In genomic region chr12:79600149-79600769, GRCm38 (mm10) we compare ENCODE assay signal across 8 mouse cellular contexts.
A peak's percentile ranks its signal among the peaks of the same experiment; 100 is the strongest.
DNase-seq lines count a peak whose midpoint lies in the region; ATAC-seq and TF ChIP-seq lines count a peak whose summit lies in the region.

No protein-coding gene starts in this region.

- peaks cover 31% of the 10 kb centered on the region for H3K4me1 ChIP-seq in intestine, embryonic 14.5 days (replicated peaks; ENCODE audit: control insufficient read depth, insufficient read depth, low read length)
- H3K4me1 ChIP-seq in intestine, postnatal 0 days (replicated peaks; ENCODE audit: control insufficient read depth, insufficient read depth, low read length), result peaks cover 18% of the 10 kb centered on the region
- peaks cover 12% of the 10 kb centered on the region; the same call in 1 of the 2 replicates for H3K4me1 ChIP-seq in intestine, embryonic 15.5 days (replicated peaks)
- H3K4me1 ChIP-seq in lung, embryonic 16.5 days (replicated peaks; ENCODE audit: control insufficient read depth, insufficient read depth, low read length), result peaks cover 25% of the 10 kb centered on the region

- no peak for DNase-seq in intestine, embryonic 14.5 days (ENCODE audit: low spot score)
- peak; percentile 95 for DNase-seq in Muller cell, postnatal 12 days (ENCODE audit: inconsistent ontology term)
- peak; percentile 79 for DNase-seq in gastrocnemius, adult 2 months
- DNase-seq in urinary bladder, postnatal 4 days (ENCODE audit: low spot score in 2 of 2), result peak; percentile 59 to 64
- no peak for DNase-seq in thymus, postnatal 14 days

- intact Hi-C loops in gastrocnemius, adult 2 months (cut with DNase I), result loop anchor here (5.0 kb wide), 1 partner anchor 63 kb away; no protein-coding TSS in a partner anchor

- 30% methylated on average over 11 of the region's 11 CpGs for WGBS in intestine, embryonic 14.5 days
- WGBS in intestine, postnatal 0 days, result 50% methylated on average over 11 of the region's 11 CpGs
- 46% methylated on average over 11 of the region's 11 CpGs for WGBS in intestine, embryonic 15.5 days
- WGBS in lung, embryonic 16.5 days, result 38% methylated on average over 11 of the region's 11 CpGs

- peak overlapping the region; percentile 65 for H3K27ac ChIP-seq in intestine, embryonic 14.5 days (ENCODE audit: low read depth)
- H3K27ac ChIP-seq in intestine, postnatal 0 days (ENCODE audit: low read depth, low read length), result no peak overlapping the region
- H3K27ac ChIP-seq in gastrocnemius, adult 2 months, result peak overlapping the region; percentile 85
- peak overlapping the region; percentile 59 for H3K27ac ChIP-seq in intestine, embryonic 15.5 days
- H3K27ac ChIP-seq in lung, embryonic 16.5 days (ENCODE audit: low read length), result peak overlapping the region; percentile 76

- no peaks in the 10 kb centered on the region for H3K27me3 ChIP-seq in intestine, embryonic 14.5 days (replicated peaks; ENCODE audit: control insufficient read depth, insufficient read depth, low read length)
- no peaks in the 10 kb centered on the region for H3K27me3 ChIP-seq in intestine, postnatal 0 days (replicated peaks; ENCODE audit: control insufficient read depth, insufficient read depth, low read length)
- no peaks in the 10 kb centered on the region for H3K27me3 ChIP-seq in intestine, embryonic 15.5 days (replicated peaks)
- H3K27me3 ChIP-seq in lung, embryonic 16.5 days (ENCODE audit: control insufficient read depth, insufficient read depth, low read depth, low read length), result no peaks in the 10 kb centered on the region

- no peaks in the 10 kb centered on the region for H3K9me3 ChIP-seq in intestine, embryonic 14.5 days (ENCODE audit: control insufficient read depth, low read length)
- H3K9me3 ChIP-seq in intestine, postnatal 0 days (ENCODE audit: control insufficient read depth), result no peaks in the 10 kb centered on the region
- H3K9me3 ChIP-seq in intestine, embryonic 15.5 days, result no peaks in the 10 kb centered on the region
- no peaks in the 10 kb centered on the region for H3K9me3 ChIP-seq in lung, embryonic 16.5 days (ENCODE audit: control insufficient read depth, low read length)

- peak; percentile 55; the same call in 1 of the 2 replicates for ATAC-seq in intestine, embryonic 14.5 days (replicated peaks; ENCODE audit: low FRiP score, low TSS enrichment, low read depth)
- no peak for ATAC-seq in intestine, postnatal 0 days
- peak; percentile 91 for ATAC-seq in intestine, embryonic 15.5 days
- peak; percentile 86 for ATAC-seq in lung, embryonic 16.5 days (ENCODE audit: low read depth)

- no peak overlapping the region for H3K4me3 ChIP-seq in intestine, embryonic 14.5 days (ENCODE audit: low read depth, low read length)
- no peak overlapping the region for H3K4me3 ChIP-seq in intestine, postnatal 0 days (ENCODE audit: low read depth, low read length)
- no peak overlapping the region for H3K4me3 ChIP-seq in gastrocnemius, adult 2 months
- H3K4me3 ChIP-seq in intestine, embryonic 15.5 days (replicated peaks), result no peak overlapping the region
- H3K4me3 ChIP-seq in lung, embryonic 16.5 days (ENCODE audit: low read length), result no peak overlapping the region

- H3K36me3 ChIP-seq in intestine, embryonic 14.5 days (ENCODE audit: control insufficient read depth, insufficient read depth, low read length), result no peaks in the 10 kb centered on the region
- H3K36me3 ChIP-seq in intestine, postnatal 0 days (ENCODE audit: control insufficient read depth, insufficient read depth), result no peaks in the 10 kb centered on the region
- H3K36me3 ChIP-seq in intestine, embryonic 15.5 days, result no peaks in the 10 kb centered on the region
- H3K36me3 ChIP-seq in lung, embryonic 16.5 days (ENCODE audit: control insufficient read depth, insufficient read depth, low read length), result no peaks in the 10 kb centered on the region

- no peak overlapping the region for H3K9ac ChIP-seq in intestine, embryonic 14.5 days (ENCODE audit: low read length)
- no peak overlapping the region for H3K9ac ChIP-seq in intestine, postnatal 0 days (ENCODE audit: low read depth, low read length)
- H3K9ac ChIP-seq in intestine, embryonic 15.5 days, result no peak overlapping the region
- no peak overlapping the region for H3K9ac ChIP-seq in lung, embryonic 16.5 days (ENCODE audit: low read length)

- no peak overlapping the region for H3K4me2 ChIP-seq in intestine, embryonic 14.5 days (ENCODE audit: low read length)
- no peak overlapping the region for H3K4me2 ChIP-seq in intestine, postnatal 0 days (replicated peaks; ENCODE audit: low read depth)
- H3K4me2 ChIP-seq in intestine, embryonic 15.5 days (replicated peaks), result no peak overlapping the region
- H3K4me2 ChIP-seq in lung, embryonic 16.5 days (ENCODE audit: low read depth, low read length), result no peak overlapping the region

- TF ChIP-seq CTCF in intestine, postnatal 0 days (IDR thresholded peaks at IDR 0.05; ENCODE audit: low read depth), result no peak
- no peak for TF ChIP-seq CTCF in gastrocnemius, adult 2 months (IDR thresholded peaks at IDR 0.05)

Comparison
In these comparisons a context has a peak if more than half of its experiments do, and no peak if none do; other contexts are left out.
1. DNase-seq: peak in Muller cell, postnatal 12 days (single experiment), gastrocnemius, adult 2 months (single experiment) and urinary bladder, postnatal 4 days (2 of 2); none in intestine, embryonic 14.5 days (single experiment) and thymus, postnatal 14 days (single experiment).